ENCODE assay signal across 14 mouse cellular contexts in the genomic region with DNA sequence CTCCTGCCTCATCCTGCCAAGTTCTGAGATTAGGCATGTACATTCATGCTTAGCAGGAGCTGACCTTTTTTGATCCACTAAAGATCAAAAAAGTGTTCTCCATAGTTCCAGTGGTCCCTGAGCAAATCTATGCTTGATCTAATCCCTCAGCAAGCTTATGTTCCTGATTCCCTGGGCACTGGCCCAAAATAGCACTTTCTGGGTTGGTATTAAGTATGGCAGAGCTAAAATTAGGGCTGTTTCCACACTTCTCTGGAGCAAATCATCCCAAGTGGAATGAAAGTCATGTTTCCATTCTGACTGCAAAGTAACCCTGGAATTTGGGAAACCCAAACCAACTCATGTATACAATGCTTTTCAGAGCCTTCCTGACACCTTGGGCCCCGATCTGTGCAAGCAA.
"Had no signal": no experiment of that assay in that cellular context is flagged by ENCODE, and none has a peak within 500 bp of the region (broad histone marks: within the 10 kb centered on the region; RNA-seq: fewer than 3 reads in every experiment).

No protein-coding gene starts in this region.

- H3K27me3 ChIP-seq: kidney, embryonic 15.5 days; liver, embryonic 13.5 days had no signal

- DNase-seq: kidney, postnatal 10 days; layer of hippocampus, postnatal 36 days; liver, embryonic 13.5 days; lung, adult 2 months; lung, postnatal 14 days; lung, postnatal 4 days; midbrain, embryonic 14.5 days; right cerebral cortex, adult 18-20 months; right cerebral cortex, postnatal 14 days; right cerebral cortex, postnatal 4 days; thymus, postnatal 25 days had no signal

- H3K4me1 ChIP-seq: liver, embryonic 13.5 days had no signal

- H3K27ac ChIP-seq: kidney, embryonic 15.5 days; left cerebral cortex, adult 2 months; liver, embryonic 13.5 days; stomach, postnatal 0 days had no signal

- H3K4me3 ChIP-seq: kidney, embryonic 15.5 days; left cerebral cortex, adult 2 months; liver, embryonic 13.5 days had no signal
